Mouse (Mus musculus) heart, adult 11 months (tissue): ENCODE results near the gene Sms.

ENCODE experiments used
- DNase-seq: peaks from one replicate; pipeline ENCODE4 v3.0.0; 2022

Gene Sms

GRCm38 (mm10) chrX:157491944-157492726, at the start of gene Sms:
Sms (minus strand) TSS chrX:157492287.
- DNase-seq = peak; percentile 97

- peak; percentile 16 for DNase-seq
These were observed 14.3 kb upstream of the Sms start for GRCm38 (mm10) chrX:157506400-157506799.

GRCm38 (mm10) chrX:157504506-157504905, 12.4 kb upstream of the Sms start:
- peak; percentile 80 for DNase-seq

GRCm38 (mm10) chrX:157501871-157502270, 9.8 kb upstream of the Sms start:
- DNase-seq = no peak

GRCm38 (mm10) chrX:157500004-157500403, 7.9 kb upstream of the Sms start:
- peak; percentile 21 for DNase-seq

GRCm38 (mm10) chrX:157493159-157493558, 1.1 kb upstream of the Sms start:
- DNase-seq = peak; percentile 52

- peak; percentile 94 for DNase-seq
These were observed 747 bp downstream of the Sms start for GRCm38 (mm10) chrX:157491145-157491935.

- no peak for DNase-seq
These were observed 1.3 kb downstream of the Sms start for GRCm38 (mm10) chrX:157490769-157491144.

- peak; percentile 36 for DNase-seq
These were observed 2.0 kb downstream of the Sms start for GRCm38 (mm10) chrX:157489871-157490721.

- peak; percentile 44 for DNase-seq
These were observed 3.3 kb downstream of the Sms start for GRCm38 (mm10) chrX:157488831-157489230.

GRCm38 (mm10) chrX:157486765-157487164, 5.3 kb downstream of the Sms start:
- peak; percentile 65 for DNase-seq

GRCm38 (mm10) chrX:157482842-157483241, 9.2 kb downstream of the Sms start:
- peak; percentile 48 for DNase-seq

GRCm38 (mm10) chrX:157481860-157482259, 10.2 kb downstream of the Sms start:
- peak; percentile 23 for DNase-seq

- DNase-seq = peak; percentile 58
These were observed 14.8 kb downstream of the Sms start for GRCm38 (mm10) chrX:157477328-157477727.

- peak; percentile 7 for DNase-seq
These were observed 15.8 kb downstream of the Sms start for GRCm38 (mm10) chrX:157476153-157476810.

GRCm38 (mm10) chrX:157471711-157472660, 20.1 kb downstream of the Sms start:
- DNase-seq = peak; percentile 15

GRCm38 (mm10) chrX:157468795-157469194, 23.3 kb downstream of the Sms start:
- no peak for DNase-seq

GRCm38 (mm10) chrX:157468055-157468454, 24.0 kb downstream of the Sms start:
- DNase-seq = no peak

GRCm38 (mm10) chrX:157465949-157466348, 26.1 kb downstream of the Sms start:
- no peak for DNase-seq

- DNase-seq = no peak
These were observed 29.4 kb downstream of the Sms start for GRCm38 (mm10) chrX:157462716-157463115.

- DNase-seq = no peak
These were observed 37.7 kb downstream of the Sms start for GRCm38 (mm10) chrX:157454430-157454829.
